Mouse (Mus musculus): ENCODE measurements at regions not wholly inside any gene's neighbourhood (a gene's known extent, or its start where the extent isn't known, plus 50 kb on each side); places are given as distances from the start of the nearest gene placed in this dataset.

DNA sequence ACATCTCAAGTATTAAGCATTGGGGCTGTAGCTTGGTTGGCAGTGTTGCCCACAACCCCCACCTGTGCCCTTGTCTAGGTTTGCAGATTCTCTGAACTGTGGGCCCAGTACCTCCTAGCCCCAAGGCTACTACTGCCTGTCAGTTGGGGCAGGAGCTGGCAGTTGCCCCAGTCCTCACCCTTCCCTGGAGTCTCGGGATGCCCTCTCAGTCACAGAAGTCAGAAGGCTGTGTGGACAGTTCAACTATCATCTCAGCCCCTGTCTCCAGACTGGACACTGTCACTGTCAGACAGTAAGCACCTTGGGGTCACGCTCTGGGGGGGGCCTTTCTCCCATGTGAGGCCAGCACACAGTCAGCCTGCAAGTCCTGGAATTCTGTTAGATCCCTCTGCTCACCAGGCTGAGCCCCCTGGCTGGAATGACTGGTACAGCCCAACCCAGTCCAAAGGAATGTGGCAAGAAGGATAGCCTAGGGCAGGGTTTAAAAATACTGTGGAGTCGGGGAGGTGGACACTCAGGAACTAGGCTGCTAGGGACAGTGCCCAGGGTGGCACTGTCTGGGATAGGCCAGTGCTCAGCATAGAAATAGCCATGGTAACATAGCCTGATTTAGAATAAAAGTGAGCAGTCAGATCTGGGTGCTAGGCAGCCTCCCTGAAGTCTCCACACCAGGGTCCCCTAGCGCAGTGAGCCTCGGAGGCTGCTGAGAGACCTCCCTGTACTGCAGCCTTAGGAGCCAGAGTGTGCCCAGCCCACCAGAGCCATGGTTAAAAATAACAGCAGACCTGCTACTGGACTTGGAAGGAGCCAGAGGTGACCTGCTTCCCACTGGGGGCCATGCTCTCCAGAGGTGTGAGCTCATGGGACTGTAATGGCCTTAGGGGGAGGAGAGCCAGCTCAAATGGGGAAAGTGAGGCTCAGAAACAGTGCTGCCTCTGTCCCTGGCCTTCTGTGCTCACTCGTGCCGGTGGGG is 83.1 kb upstream of the Ptpn1 start:
- DNase-seq: no peak

DNA sequence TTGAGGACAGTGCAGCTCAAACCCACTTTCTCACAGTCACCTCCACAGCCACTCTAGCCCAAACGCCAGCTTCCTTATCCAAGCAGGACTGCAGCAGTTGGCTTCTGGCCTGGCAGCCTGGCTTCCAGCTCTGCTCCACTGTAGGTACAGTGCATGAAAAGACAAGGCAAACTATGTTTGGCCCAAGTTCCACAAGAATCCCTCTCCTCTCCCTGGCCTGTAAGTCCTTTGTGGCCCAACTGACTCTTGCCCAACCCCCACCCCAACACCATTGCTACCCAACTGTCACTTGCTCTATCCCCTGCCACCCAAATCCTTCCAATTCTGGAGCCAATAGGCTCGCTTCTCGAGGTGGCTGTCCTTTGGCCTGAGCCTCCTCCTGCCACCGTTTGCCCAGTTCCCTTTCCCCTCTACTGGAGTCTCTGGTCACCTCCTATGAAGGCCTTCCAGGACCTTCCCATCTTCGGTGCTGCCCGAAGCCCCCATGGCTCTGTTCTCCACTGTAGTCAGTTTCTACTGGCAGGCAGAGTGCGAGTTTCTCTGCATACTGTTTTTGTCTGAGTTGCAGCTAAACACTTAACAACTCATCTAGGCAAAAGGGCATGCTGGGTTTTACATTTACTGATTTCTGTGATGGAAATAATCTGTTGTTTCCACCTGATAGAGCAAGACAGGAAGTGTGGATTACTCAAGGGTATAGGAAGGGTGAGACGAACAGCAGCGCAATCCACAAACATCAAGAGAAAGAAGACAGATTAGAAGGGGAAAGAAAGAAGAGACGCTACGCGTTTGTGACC is 84.4 kb upstream of the Ptpn1 start:
- peak; percentile 59 for DNase-seq

DNA sequence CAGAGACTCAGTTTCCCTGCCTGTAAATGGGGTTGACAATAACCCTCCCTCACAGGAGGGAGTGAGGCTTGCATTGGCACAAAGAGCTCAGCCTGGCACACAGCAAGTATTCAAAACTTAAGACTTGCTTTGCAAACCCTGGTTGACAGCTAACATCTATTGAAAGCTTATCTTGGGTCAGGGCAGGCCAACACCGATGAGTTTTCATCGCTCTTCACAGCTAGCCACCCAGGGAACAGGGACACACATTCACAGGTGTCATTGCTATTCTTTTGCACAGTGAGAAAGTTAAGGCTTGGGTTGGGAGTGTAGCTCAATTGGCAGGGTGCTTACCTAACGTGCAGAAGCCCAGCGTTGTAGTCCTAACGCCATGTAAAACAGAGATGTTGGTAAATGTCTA is 86.5 kb upstream of the Ptpn1 start:
- DNase-seq: no peak

DNA sequence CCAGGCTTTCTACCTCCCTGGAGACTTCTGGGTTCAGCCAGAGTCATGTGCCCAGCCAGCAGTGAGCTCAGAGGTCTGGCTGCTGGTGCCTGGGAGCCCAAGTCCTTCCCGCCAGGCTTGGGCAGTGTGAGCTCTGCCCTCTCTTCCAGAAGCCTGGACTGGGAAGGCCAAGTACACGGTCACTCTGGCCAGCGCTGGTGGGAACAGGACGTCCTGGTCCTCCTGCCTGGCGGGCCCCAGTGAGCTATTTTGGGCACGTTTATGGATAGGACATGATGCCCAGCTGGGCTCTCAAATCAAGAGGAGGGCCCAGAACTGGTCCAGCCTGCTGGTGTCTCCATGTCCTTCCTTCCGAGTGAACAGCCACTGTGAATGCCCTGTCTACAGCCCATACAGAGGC is 87.3 kb upstream of the Ptpn1 start:
- peak; percentile 88 for DNase-seq

DNA sequence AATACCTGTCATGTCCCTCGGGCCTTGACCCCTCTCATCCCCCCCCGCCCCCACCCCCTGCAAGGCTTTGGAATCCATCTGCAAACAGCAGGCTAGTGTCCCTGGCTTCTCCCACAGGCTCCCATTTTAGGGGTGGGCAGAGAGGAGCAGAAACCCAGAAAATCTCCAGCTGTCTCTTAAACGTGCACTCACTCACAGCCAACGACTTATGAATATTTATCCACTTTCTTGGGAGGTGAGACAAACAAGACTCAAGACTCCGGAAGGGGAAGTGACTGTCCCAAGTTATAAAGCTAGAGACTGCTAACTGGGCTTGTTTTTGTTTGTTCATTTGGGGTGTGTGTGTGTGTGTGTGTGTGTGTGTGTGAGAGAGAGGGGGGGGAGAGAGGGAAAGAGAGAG is 87.9 kb upstream of the Ptpn1 start:
- no peak for DNase-seq

DNA sequence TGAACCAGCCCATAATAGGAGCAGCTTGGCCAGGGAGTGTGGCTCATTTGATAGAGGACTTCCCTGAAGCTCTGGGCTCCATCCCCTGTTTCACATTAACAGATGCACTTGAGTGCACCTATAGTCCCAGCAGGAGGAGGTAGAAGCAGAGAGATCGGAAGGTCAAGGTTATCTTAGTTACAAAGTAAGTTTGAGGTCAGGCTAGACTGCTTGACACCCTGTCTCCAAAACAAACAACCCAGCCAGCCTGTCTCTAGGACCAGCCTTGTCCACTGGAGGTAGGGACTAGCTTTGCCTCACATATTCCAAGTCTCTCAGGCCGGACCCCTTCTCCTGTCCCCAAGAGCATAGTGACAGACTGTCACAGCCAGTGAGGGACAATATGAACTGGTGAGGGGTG is 88.9 kb upstream of the Ptpn1 start:
- no peak for DNase-seq

DNA sequence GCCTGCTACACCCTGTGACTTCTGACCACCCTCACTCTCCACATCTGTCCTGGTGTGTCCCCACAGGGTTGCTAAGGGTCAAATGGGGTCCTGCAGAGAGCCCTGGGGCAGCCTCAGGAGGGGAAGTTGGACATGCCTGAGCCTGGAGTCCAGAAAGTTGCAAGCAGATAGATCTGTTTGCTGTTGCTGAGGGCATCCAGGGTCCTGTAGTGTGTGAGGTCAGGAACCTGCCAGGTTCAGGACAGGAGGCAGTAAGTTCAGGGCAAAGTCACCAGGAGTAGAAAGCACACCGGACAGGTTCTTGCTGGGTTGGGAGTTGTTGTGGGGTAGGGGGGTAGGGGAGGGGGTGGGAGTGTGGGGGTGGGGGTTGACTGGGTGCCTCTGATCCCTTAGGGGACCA is 89.4 kb upstream of the Ptpn1 start:
- DNase-seq: no peak

DNA sequence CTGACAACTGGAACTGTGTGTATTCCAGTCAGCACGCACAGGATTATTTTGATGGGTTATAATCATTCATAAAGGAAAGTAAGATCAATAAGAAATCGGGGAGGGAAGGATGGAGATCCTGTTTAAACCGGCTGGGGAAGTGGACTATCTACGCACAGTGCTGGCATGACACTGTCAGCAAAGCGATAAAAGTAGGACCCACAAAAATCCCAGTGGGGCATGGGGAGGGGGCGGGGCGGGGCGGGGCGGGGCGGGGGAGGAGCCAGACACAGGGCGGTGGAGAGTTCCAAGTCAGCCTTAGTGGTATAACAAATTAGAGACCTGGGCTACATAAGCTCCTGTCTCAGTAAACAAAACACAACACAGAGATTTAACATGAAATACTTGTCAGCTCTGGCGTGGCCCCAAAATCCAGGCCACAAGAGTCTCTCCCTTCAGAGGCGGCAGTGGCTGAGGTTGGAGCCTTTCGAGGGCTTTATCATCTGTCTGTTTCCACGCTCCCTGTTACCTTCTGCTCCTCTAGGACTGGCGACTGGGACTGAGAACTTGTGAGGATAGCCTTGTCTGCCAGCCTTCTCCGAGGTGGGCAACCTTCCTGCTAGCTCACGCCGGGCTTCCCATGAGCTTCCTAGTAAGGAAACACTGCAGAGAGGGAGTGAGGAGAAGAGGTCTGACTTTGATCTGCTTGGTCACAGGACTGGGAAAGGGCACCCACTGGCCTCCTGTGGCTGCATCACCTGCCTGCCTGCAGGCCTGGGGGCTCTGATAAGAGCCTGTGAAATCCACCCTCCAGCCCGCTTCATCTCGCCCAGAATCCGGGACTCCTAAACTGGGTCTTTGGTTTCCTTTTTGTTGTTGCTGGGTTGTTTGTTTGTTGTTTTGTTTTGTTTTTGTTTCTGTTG is 90.3 kb upstream of the Ptpn1 start:
- DNase-seq: no peak

DNA sequence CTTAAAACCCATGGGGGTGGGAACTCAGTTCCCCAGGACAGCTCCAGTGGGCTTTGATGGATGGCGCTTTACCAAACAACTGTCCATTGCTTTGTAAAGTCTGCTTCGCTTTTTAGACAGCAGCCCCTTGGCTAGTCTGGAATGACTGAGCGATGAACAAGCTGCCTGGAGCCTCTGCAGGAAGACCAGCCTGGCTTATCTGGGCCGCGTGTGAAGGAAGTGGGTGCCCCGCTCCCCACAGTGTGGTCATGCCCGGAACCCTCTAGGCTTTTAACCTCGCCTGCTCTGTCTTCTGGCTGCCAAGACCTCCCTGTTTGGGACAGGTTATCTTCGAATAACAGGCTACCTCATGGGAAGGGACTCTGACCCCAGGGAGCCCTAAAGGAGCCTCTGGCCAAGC is 91.5 kb upstream of the Ptpn1 start:
- no peak for DNase-seq

DNA sequence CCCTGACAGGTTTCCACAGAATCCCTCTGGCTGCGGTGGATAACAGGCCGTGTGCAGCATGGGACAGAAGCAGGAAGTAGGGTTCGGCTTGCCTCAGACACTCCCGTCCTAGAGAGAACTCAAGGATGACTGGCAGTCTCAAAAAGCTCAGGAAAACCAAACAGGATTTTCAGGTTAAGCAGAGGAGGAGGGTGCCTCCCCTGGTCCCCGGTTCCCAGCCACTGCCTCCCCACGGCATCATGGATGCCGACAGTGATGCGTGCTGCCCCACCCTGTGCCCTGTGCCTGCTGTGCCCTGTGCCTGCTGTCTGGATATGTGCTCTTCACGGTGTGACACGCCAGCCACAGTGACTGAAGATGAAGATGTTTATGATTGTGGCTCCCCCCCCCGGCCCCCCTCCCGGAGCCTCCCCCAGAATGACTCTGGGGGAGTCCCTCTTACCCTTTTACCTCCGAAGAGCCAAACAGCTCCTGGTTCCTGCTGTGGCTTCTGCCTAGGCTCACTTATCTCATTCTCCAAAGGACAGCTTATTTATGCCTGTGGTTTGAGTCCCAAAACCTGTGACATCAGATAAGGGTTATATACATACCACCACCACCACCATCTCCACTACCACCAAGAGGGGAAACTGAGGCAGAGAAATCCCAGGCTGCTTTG is 92.4 kb upstream of the Ptpn1 start:
- DNase-seq: no peak

DNA sequence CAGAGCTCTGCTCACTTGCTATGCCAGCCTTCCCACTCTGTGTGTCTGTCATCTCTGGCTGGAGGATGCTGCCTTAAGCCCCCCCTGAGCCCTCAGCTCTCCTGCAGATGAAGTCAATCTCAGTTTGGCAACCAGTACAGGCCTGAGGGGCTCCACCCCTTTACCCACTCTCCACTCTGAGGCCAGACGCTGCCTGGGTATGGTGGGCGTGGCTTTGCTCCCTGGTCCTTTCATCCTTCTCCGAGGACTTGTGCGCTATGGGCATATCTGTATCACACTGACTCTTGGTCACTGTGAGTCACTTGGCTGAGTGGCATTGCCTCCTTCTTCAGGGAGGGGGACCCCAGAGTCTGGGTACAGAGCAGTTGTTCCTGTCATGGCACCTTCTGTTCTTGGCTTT is 94.3 kb upstream of the Ptpn1 start:
- DNase-seq: peak; percentile 69

DNA sequence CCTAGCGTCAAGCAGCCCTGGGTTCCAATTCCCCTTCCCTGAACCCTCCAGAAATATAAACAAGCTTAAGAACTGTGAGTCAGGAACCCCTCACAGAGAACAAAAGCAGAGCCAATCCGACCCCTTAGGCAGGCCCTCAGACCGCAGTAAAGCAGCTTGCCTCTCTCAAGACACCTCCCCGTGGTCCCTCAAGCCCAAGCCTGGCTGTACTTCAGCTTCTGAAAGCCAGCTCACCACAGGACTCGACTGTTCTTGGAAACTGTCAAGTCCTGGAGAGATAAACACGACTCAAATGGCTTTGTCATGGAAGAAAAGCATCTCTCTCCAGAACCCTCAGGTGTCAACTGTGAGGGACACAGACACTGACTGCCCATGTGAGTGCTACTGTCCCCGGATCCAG is 95.2 kb upstream of the Ptpn1 start:
- no peak for DNase-seq

DNA sequence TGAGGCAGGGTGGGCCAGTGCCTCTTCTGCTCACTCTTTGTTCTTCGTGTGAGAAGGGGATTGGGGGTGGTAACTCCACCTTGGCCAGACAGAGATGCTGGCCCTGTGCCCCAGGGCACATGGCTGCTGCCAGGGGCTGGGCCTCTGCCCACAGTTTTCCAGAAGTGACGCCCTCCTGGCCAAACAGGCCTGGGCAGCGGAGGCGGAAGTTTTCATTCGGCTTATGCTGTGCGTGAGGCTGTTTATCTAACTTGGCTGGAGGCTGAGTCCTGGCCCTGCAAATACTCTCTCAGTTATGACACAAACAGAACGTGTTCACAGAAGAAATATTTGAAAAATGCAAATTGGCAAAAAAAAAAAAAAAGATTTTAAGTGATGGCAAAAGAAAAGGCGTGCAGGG is 97.3 kb upstream of the Ptpn1 start:
- DNase-seq: peak; percentile 76

DNA sequence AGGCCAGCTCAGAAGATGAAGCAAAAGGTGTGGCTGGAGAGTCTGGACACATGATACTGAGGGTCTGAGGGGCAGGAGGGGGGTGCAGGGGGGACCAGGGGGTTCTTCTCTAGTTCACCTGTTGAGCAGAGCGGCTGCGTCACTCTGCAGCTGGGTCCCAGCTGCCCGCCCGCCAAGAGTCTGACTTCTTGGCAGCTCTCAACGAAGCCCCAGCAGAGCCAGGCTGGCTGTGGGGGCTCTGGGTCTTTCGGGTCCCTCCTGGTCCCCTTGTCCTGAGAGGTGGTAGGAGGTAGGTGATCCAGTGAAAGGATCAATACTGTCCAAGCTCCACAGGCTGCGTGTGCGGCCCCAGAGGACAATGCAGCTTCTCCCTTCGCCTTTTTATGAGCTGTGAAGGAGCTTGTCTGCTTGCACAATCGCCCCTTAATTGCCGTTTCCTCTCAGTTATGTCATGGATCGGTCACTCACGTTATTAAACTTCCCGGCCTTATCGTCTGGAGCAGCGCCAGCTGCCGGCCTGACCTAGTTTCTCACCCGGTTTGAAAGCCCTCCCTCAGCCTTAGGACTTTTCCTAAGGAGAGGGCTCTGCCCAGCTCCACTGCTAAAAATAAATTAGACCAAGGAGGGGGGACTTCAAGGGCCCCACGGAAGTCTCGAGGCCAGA is 98.4 kb upstream of the Ptpn1 start:
- DNase-seq: peak; percentile 91

DNA sequence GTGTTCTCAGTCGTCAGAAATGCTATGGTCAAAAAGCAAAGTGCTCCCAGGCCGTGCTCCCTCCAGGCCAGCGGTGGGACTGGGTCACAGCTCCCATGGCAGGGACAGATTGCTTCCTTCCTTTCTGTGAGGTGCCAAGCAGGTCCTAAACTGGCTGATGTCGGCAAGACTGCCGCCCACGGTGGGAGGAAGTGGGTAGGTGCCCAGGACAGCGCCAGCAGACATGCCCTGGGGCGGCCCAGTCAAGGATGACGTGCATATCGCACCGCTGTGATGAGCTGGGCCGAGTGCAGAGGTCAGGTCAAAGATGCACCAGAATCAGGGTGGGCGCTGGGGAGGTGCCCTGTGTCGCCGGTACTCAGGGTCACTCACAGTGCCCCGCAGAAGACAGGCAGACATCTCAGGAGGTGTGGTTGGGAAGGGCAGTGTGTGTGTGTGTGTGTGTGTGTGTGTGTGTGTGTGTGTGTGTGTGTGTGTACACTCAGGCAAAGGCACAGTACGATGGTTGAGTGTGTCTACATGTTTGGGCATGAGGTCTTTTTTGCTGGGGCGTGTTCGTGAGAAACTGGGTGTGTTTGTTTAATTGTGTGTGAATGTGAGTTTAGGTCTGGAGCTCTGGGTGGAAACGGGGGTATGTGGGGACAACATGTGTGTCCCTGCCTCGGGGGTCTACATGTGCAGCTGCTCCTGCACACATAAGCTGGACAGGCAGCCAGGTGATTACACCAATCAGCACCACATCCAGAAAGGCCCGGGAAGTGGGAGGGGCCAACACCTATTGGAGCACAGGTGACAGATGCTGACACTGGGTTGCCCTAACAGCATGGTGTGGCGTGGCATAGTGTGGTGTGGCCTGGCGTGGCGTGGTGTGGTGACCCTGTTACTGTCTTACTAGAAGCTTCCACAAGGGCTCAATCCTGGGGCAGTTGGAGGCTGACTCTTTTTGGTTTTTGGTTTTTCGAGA is 100.5 kb upstream of the Ptpn1 start:
- DNase-seq: peak; percentile 60

DNA sequence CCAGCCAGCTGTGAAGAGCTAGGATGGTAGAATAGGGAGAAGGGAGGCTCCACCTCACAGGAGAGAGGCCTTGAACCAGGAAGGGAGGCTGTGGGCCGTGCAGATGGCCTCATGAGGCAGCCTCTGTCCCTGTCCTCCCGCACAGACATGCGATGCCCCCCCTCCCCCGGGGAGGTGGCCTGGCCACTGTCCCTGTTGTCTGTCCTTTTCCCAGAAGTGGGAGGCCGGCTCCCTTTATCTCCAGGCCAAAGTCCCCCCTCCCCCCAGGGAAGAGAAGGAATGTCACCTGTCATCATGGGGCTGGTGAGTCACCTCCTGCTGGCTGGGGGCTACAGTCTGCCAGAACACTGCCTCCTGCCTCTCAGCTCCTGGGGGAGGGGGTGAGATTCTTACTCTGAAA is 103.6 kb upstream of the Ptpn1 start:
- peak; percentile 88 for DNase-seq

DNA sequence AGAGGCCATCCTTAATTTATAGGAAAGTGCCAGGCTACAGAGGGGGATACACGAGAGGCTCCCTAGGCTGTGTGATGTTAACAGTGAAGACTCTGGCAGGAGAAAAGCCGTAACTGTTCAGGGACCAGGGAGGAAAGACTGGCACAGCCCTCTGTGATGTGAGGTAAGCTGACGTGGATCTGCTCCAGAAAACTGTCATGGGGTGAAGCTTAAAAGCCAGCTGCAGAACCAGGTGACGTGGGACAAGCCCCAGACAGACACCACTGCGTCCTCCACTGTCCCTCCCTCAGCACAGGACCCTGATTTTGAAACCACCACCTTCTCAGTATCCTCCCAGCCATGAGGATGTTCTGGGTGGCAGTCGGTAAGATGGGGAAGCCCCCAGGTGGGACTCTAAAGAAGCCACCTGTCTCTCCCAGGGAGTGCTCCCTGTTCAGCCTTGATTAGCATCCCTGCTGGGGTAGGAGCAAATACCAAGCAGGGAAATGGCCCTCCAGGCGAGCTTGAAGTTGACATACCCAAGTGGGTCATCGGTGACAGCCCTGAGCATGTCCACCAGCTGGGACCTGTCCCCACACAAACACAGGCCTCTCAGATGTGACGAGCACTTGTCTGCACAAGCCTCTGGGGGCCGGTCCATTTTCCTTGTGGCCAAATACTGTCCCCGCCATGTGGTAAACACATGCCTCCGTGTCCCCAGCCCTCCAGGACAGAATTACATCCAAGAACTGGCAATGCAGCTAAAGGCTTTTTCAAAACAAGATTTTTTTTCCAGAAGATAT is 104.7 kb upstream of the Ptpn1 start:
- DNase-seq: peak; percentile 50

DNA sequence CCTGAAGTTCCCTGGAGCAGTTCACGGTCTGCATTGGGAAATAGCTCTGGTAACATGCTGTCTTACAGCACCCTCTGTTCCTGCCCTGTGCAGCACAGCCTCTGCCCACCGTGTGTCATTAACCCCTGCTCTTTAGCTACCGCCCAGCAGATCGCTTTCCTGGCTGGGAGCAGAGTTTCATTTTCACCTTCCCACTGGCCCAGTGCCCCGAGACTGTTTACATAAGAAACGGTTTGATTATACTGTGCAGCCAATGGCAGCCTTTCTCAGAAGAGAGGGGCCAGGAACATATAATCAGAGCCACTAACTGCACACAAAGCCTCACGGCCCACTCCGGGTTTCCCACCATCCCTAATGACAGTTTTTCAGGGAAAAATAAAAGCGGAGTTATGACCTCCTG is 108.3 kb upstream of the Ptpn1 start:
- peak; percentile 69 for DNase-seq

DNA sequence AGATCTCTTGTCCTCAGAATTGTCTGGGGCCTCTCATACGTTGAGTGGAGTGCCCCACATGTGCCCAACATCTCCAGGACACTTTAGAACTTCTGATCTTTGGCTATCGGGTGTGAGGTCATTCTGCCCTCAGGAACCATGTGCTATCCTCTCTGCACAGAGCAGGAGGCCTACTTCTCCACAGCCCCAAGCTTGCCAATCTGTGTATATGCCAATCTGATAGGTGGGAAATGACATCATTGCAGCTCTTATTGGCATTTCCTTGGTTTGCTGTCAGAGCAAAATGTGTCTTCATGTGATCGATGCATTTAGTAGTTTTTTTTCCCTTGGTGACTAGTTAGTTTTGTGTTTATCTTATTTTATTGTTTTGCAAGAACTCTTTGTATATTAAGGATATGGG is 108.8 kb upstream of the Ptpn1 start:
- DNase-seq: no peak
